Mouse (Mus musculus) stomach, postnatal 0 days (tissue): ENCODE measurements around the gene Rinl. TPM values are rescaled to one million over a fixed set of nuclear protein-coding genes. Genes with fewer than 3 reads are reported as not detected.

Source experiments
- ATAC-seq: fragments of 200-750 bp; cut with Nextera tagmentation; 2 replicates; pipeline ENCODE4 v1.8.0; 2017; ENCODE audit not compliant: low FRiP score, low TSS enrichment
- DNase-seq: peaks from one replicate; pipeline ENCODE4 v3.0.0-alpha.2; 2016; ENCODE audit warnings: low spot score
- H3K27ac ChIP-seq: fragments of 300-500 bp; sonication (generic); replicated peaks from 2 replicates; pipeline ENCODE4 v1.5.1; 2014; ENCODE audit warnings: mild to moderate bottlenecking, control low read depth
- H3K27me3 ChIP-seq: fragments of 300-500 bp; sonication (generic); 2 replicates; pipeline ENCODE4 v1.6.1; 2014; ENCODE audit warnings: low read length; ENCODE audit not compliant: control insufficient read depth, insufficient read depth
- H3K36me3 ChIP-seq: fragments of 300-500 bp; sonication (generic); 2 replicates; pipeline ENCODE4 v1.6.1; 2014; ENCODE audit warnings: low read length, mixed read lengths; ENCODE audit not compliant: control insufficient read depth, insufficient read depth
- H3K4me1 ChIP-seq: fragments of 300-500 bp; sonication (generic); replicated peaks from 2 replicates; pipeline ENCODE4 v1.6.1; 2014; ENCODE audit warnings: antibody characterized with exemption; ENCODE audit not compliant: control insufficient read depth, insufficient read depth
- H3K4me2 ChIP-seq: fragments of 300-500 bp; sonication (generic); replicated peaks from 2 replicates; pipeline ENCODE4 v1.6.1; 2014; ENCODE audit warnings: low read depth, mild to moderate bottlenecking, control low read depth, moderate library complexity
- H3K4me3 ChIP-seq: fragments of 300-500 bp; sonication (generic); 2 replicates; pipeline ENCODE4 v1.5.1; 2014; ENCODE audit warnings: low read depth, low read length, control low read depth
- H3K9ac ChIP-seq: fragments of 300-500 bp; sonication (generic); 2 replicates; pipeline ENCODE4 v1.6.1; 2014; ENCODE audit warnings: mild to moderate bottlenecking, low read length, control low read depth, mixed read lengths
- H3K9me3 ChIP-seq: fragments of 300-500 bp; sonication (generic); 2 replicates; pipeline ENCODE4 v1.6.1; 2016; ENCODE audit warnings: low read length; ENCODE audit not compliant: control insufficient read depth
- CTCF ChIP-seq: IDR thresholded peaks from 2 replicates; pipeline ENCODE4 v1.5.1; 2016; ENCODE audit warnings: antibody characterized with exemption, low read depth, mild to moderate bottlenecking, moderate library complexity
- EP300 ChIP-seq: optimal IDR thresholded peaks from 2 replicates; pipeline ENCODE3; 2016; ENCODE audit warnings: antibody characterized with exemption
- WGBS: fragments of 180-500 bp; shearing (Covaris S2); extraction: QIAGEN DNeasy Blood & Tissue Kit; methylation state at CpG from one replicate; pipeline ENCODE4 v1.1.7; 2014; 5-methylcytosine and 5-hydroxymethylcytosine counted together
- polyA plus RNA-seq: library from polyadenylated mRNA; unstranded; fragments of >200 nt; fragmentation: Nextera tagmentation; extraction: Ambion mirVana; gene quantifications from 2 replicates; pipeline ENCODE4 v1.2.1, GENCODE M21; 2015

Gene Rinl
- polyA plus RNA-seq, 1 experiment from 2014 or later: 2.6 TPM

GRCm38 (mm10) chr7:28774164-28774563, 14.6 kb upstream of the Rinl start:
- no peak for DNase-seq
- no peak overlapping the region for H3K4me2 ChIP-seq
- H3K4me3 ChIP-seq: no peak overlapping the region
- no peak for TF ChIP-seq CTCF
- TF ChIP-seq EP300: no peak
- H3K4me1 ChIP-seq: no peaks in the 10 kb centered on the region
- WGBS: 87% methylated on average over 12 of the region's 12 CpGs
- H3K27me3 ChIP-seq: no peaks in the 10 kb centered on the region
- no peaks in the 10 kb centered on the region for H3K9me3 ChIP-seq
- H3K9ac ChIP-seq: no peak overlapping the region
- ATAC-seq: no peak
- H3K27ac ChIP-seq: no peak overlapping the region
- peaks cover 9% of the 10 kb centered on the region for H3K36me3 ChIP-seq

- no peak overlapping the region for H3K4me2 ChIP-seq
- TF ChIP-seq CTCF (no peak), EP300 (no peak)
- no peak overlapping the region for H3K9ac ChIP-seq
- H3K27ac ChIP-seq: no peak overlapping the region
- 88% methylated on average over 7 of the region's 7 CpGs for WGBS
- H3K4me1 ChIP-seq: no peaks in the 10 kb centered on the region
- H3K36me3 ChIP-seq: peaks cover 9% of the 10 kb centered on the region
- H3K4me3 ChIP-seq: no peak overlapping the region
- no peaks in the 10 kb centered on the region for H3K9me3 ChIP-seq
- H3K27me3 ChIP-seq: no peaks in the 10 kb centered on the region
- DNase-seq (no peak), ATAC-seq (no peak)
Measured at GRCm38 (mm10) chr7:28775129-28775528, 13.6 kb upstream of the Rinl start.

GRCm38 (mm10) chr7:28778825-28779224, 9.9 kb upstream of the Rinl start:
- Histone ChIP-seq H3K4me1 (0 out of 2 replicates have a peak, but pooled peaks cover 3% of the 10 kb centered on the region), H3K4me2 (no peak overlapping the region)
- WGBS: 79% methylated on average over 9 of the region's 9 CpGs

GRCm38 (mm10) chr7:28780067-28780658, 8.6 kb upstream of the Rinl start:
- no peak overlapping the region for H3K9ac ChIP-seq
- DNase-seq (peak; percentile 85), ATAC-seq (peak; percentile 82)
- H3K4me3 ChIP-seq: no peak overlapping the region
- peak overlapping the region; percentile 42 for H3K27ac ChIP-seq
- peaks cover 12% of the 10 kb centered on the region for H3K36me3 ChIP-seq
- WGBS: 26% methylated on average over 6 of the region's 6 CpGs
- 0 out of 2 replicates have a peak, but pooled peaks cover 3% of the 10 kb centered on the region for H3K4me1 ChIP-seq
- no peaks in the 10 kb centered on the region for H3K9me3 ChIP-seq
- no peak overlapping the region for H3K4me2 ChIP-seq
- no peaks in the 10 kb centered on the region for H3K27me3 ChIP-seq
- TF ChIP-seq CTCF: peak; percentile 86
- no peak for TF ChIP-seq EP300

More at GRCm38 (mm10) chr7:28778825-28779224, 9.9 kb upstream of the Rinl start:
- Histone ChIP-seq H3K9me3 (no peaks in the 10 kb centered on the region), H3K9ac (no peak overlapping the region), H3K27me3 (no peaks in the 10 kb centered on the region), H3K4me3 (no peak overlapping the region), H3K36me3 (peaks cover 12% of the 10 kb centered on the region), H3K27ac (no peak overlapping the region)
- no peak for TF ChIP-seq CTCF
- no peak for TF ChIP-seq EP300
- DNase-seq (no peak), ATAC-seq (no peak)

GRCm38 (mm10) chr7:28780857-28781256, 7.9 kb upstream of the Rinl start:
- Histone ChIP-seq H3K4me2 (no peak overlapping the region), H3K27ac (peak overlapping the region; percentile 42; the same call in 1 of the 2 replicates), H3K9ac (no peak overlapping the region), H3K36me3 (peaks cover 15% of the 10 kb centered on the region), H3K9me3 (no peaks in the 10 kb centered on the region), H3K27me3 (no peaks in the 10 kb centered on the region), H3K4me3 (no peak overlapping the region), H3K4me1 (0 out of 2 replicates have a peak, but pooled peaks cover 3% of the 10 kb centered on the region)
- TF ChIP-seq EP300: no peak
- TF ChIP-seq CTCF: no peak
- no peak for ATAC-seq
- DNase-seq: no peak
- 62% methylated on average over 7 of the region's 7 CpGs for WGBS

- 0 out of 2 replicates have a peak, but pooled peaks cover 3% of the 10 kb centered on the region for H3K4me1 ChIP-seq
- no peaks in the 10 kb centered on the region for H3K9me3 ChIP-seq
- WGBS: 71% methylated on average over 8 of the region's 8 CpGs
- DNase-seq (no peak), ATAC-seq (no peak)
- H3K36me3 ChIP-seq: peaks cover 15% of the 10 kb centered on the region
- no peaks in the 10 kb centered on the region for H3K27me3 ChIP-seq
- no peak overlapping the region for H3K4me3 ChIP-seq
- TF ChIP-seq EP300: no peak
- no peak for TF ChIP-seq CTCF
- no peak overlapping the region for H3K4me2 ChIP-seq
- peak overlapping the region; percentile 3 for H3K27ac ChIP-seq
- no peak overlapping the region for H3K9ac ChIP-seq
Measured at GRCm38 (mm10) chr7:28781261-28781663, 7.5 kb upstream of the Rinl start.
